Mouse (Mus musculus) kidney, postnatal 10 days (tissue): ENCODE measurements around the gene Mthfsd.

Source experiments
- DNase-seq: peaks from one replicate; pipeline ENCODE4 v3.0.0; 2021; ENCODE audit warnings: mixed read lengths

Mthfsd gene

GRCm38 (mm10) chr8:121071454-121071853 is 36.7 kb downstream of the Mthfsd start:
- no peak for DNase-seq

- no peak for DNase-seq
These were observed 44.5 kb downstream of the Mthfsd start for GRCm38 (mm10) chr8:121063649-121064048.

GRCm38 (mm10) chr8:121062521-121062920 is 45.7 kb downstream of the Mthfsd start:
- no peak for DNase-seq

- no peak for DNase-seq
These were observed 49.1 kb downstream of the Mthfsd start for GRCm38 (mm10) chr8:121059098-121059497.

- DNase-seq = no peak
These were observed 50.1 kb downstream of the Mthfsd start for GRCm38 (mm10) chr8:121058081-121058480.

- no peak for DNase-seq
These were observed 60.8 kb downstream of the Mthfsd start for GRCm38 (mm10) chr8:121047441-121047840.

- no peak for DNase-seq
These were observed 64.3 kb downstream of the Mthfsd start for GRCm38 (mm10) chr8:121043719-121044440.
